Mouse (Mus musculus) embryo, embryonic 11.5 days (tissue): ENCODE data around the gene Tulp2.
"Not testable (repeated sequence)": the region's sequence is repeated elsewhere in the genome, so short reads cannot be mapped to it uniquely, and the experiment has no call there.

Source experiments
- DNase-seq: peaks from one replicate; pipeline ENCODE4 v3.0.0-alpha.2; 2012; ENCODE audit warnings: low read depth, low spot score

The Tulp2 gene

DNA sequence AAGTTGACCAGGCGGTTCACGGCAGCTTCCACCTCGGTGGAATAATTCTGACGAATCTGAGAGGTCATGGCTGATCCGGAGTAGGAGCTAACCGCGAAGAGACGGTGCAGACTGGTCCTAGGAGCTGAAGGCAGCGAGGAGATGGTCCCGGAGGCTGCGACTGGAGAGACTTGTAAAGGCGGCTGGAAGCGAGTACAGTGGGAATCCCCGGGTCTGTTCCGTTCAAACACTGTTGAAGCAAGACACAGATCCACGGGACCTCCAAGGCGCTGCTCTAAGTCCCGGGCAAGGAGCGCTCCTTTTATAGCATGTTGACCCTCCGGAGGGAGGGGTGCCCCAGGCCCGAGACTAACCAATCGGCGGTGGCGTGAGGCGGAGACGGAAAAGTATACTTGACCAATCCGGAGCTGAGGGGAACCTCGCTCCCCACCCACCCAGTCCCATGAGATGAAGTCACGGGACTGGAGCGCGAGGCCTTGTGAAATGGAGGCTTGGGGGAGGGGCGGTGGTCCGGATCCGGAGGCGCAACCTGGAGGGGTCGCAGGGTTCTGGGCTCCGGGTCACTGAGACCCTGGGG, 22.0 kb upstream of the Tulp2 start, which contains the start of gene Ftl1:
Ftl1 (minus strand) TSS at position 321 of the 577 bp plus-strand sequence.
- peak; percentile 96 for DNase-seq

DNA sequence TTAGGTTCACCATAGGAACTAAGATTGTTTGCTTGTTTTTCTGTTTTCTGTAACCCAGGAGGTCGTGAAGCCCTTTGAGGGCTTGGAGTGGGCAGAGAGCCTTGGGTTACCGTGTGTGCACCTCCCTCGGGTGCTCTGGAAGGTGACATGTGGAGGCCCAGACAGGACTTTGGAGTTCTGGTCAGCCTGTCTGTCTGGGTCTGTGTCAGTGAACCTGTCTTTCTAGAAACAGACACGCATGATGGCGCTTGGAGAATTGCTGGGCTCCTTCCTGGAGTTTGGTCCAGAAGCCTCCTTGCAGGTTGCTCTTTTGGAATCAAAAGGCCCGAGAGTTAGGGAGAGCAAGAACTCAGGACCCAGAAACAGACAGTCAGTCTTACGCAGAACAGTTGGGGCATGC, 21.3 kb upstream of the Tulp2 start:
- no peak for DNase-seq

DNA sequence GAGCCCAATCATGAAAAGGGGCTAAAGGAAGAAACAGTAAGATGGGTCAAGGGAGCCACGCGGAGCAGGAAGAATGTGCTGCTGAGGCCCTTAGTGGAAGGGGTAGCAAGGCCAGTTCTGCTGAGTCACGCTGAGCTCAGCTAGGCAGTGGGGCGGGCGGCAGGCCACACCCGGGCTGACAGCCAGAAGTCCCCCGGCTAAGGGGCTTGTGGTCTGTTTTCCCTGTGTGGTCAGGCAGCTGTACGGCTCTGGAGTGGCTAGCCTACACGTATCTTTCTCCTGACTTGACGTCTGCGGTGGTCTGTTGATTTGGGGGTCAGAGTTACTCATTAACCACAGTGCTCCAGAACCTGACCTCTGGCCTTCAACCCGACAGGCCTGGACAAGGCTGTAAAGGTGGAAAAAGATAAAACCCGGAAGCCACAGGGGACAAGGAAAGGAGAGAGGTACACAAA, 20.8 kb upstream of the Tulp2 start:
- DNase-seq, result no peak

DNA sequence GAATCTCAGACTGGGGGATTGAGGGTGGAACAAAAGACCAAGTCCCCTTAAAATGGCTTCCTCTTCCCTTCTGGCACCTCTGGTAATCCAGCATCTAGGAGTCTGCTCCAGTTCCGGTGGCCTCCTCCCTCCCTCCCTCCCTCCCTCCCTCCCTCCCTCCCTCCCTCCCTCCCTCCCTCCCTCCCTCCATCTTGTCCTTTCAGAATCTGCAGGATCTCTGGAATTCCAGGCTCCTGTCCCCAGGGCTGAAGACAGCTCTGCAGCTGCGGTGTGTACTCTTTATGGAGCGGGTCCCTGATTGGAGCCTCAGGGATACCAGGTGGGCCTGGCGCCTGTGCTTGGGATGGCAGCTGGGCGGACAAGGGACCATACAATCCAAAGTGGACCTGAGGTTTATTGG, 20.4 kb upstream of the Tulp2 start:
- no peak for DNase-seq

GRCm38 (mm10) chr7:45461781-45462180, 19.9 kb upstream of the Tulp2 start:
- DNase-seq, result no peak

DNA sequence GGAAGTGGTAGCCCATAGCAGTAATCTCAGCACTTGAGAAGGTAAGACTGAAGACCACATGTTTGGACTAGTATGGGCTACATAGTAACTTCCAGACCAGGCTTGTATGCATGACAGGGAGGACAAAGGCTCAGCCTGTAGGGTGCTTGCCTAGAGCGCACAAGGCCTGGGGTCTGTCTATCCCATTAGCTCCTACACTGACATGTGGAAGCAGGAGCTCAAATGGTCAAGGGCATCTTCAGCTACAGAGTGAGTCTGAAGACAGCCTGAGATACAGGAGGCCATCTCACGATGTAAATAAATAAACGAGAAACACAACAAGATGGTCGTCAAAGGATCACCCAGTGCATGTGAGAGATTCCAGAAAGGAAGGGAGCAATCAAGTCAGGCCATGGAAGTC, 19.4 kb upstream of the Tulp2 start:
- no peak for DNase-seq

GRCm38 (mm10) chr7:45462868-45463267, 18.8 kb upstream of the Tulp2 start:
- DNase-seq, result not testable (repeated sequence)

DNA sequence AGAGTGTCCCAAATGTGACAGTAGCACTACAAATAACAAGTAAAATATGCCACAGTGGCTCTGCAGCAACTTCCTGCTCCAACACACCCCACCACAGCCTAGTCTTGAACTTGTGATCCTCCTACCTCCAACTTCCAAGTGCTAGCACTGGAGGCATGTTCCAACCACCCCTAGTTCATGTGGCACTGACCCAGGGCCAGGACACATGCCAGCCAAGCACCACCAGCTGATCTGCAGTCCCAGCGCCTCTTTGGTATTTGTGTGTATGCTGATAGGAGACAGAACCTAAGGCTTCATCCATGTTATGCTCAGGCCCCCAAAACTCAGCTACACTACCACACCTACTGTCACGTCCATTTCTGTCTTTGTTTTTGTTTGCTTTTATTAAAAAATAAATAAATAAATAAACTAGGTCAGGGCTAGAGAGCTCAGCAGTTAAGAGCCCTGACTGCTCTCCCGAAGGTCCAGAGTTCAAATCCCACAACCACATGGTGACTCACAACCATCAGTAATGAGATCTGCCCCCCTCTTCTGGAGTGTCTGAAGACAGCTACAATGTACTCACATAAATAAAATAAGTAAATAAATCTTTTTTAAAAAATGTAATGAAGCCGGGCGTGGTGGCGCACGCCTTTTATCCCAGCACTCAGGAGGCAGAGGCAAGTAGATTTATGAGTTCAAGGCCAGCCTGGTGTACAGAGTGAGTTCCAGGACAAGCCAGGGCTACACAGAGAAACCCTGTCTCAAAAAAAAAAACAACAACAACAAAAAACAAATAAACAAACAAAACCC, 17.5 kb upstream of the Tulp2 start:
- no peak for DNase-seq

DNA sequence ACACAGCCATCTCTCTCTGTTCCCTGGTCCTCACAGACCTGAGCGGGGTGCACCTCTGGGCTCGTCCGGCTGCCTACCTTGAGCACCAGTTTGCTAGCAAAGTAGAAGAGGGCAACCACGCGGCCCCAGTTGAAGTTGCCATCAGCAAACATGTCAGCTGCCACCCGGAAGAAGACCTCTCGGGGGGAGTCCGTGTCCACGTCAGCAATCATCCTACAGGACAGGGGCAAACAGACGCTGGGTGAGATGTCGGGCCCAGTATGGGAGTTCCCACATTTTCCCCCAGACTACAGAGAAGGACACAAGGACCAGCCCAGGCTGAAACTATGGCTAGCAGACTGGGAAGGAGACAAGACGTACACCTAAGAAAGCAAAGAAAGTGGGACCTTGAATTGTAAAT, 16.6 kb upstream of the Tulp2 start:
- DNase-seq, result no peak

- no peak for DNase-seq
Observed at GRCm38 (mm10) chr7:45465549-45465948, 16.1 kb upstream of the Tulp2 start.

GRCm38 (mm10) chr7:45466283-45467089, 15.2 kb upstream of the Tulp2 start, which contains the start of gene Bax:
Gene Bax, minus strand, starts transcription at chr7:45466898.
- DNase-seq, result peak; percentile 92

GRCm38 (mm10) chr7:45467090-45467670, 14.5 kb upstream of the Tulp2 start:
- DNase-seq, result no peak

DNA sequence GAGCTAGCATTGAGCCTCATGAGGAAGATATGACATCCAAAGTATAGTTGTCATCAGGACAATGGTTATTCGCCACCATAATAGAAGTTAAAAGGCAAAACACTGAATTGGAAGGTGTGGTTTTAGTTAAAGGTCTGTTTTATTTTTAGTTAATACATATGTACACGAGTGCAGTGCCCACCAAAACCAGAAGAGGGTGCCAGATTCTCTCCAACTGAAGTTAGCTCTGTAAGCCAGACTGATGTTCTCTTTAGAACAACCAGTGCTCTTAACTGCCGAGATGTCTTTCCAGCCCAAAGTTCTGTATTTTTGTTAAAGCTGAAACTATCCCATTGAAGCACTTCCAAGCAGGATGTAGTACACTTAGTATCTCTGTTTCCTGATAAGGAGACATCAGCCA, 10.8 kb upstream of the Tulp2 start:
- DNase-seq, result no peak

GRCm38 (mm10) chr7:45475291-45475969, 6.2 kb upstream of the Tulp2 start:
- DNase-seq, result no peak

GRCm38 (mm10) chr7:45476453-45476852, 5.2 kb upstream of the Tulp2 start:
- DNase-seq, result no peak

GRCm38 (mm10) chr7:45477003-45477402, 4.7 kb upstream of the Tulp2 start:
- no peak for DNase-seq

- no peak for DNase-seq
Observed at GRCm38 (mm10) chr7:45478774-45479173, 2.9 kb upstream of the Tulp2 start.

GRCm38 (mm10) chr7:45480310-45480709, 1.4 kb upstream of the Tulp2 start:
- DNase-seq, result not testable (repeated sequence)

DNA sequence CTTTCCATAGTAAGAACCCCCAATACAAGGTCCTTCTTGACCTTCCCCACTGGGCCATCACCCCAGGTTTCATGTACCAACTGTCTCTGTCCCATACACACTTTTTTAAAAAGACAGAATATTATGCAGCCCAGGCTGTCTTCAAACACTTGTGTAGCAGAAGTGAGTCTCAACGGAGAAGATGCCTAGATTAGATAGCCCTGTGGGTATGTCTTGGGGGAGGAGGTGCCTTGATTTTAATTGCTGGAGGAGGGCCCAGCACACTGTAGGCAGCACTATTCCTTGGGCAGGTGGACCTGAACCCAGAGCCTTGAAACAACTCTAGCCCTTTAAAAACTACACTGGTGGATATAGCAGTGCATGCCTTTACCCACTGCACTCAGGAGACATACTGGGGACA, 489 bp downstream of the Tulp2 start:
- no peak for DNase-seq

DNA sequence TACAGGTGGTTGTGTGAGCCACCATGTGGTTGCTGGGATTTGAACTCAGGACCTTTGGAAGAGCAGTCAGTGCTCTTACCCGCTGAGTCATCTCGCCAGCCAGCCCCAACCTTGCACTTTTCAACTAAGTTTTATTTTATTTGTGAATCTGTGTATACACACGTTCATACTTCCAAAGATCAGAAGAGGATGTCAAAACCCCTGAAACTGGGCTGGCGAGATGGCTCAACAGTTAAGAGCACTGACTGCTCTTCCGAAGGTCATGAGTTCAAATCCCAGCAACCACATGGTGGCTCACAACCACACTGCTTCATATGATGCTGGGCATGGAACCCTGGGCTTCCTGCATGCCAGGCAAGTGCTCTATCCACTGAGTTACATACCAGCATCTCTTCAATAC, 3.3 kb downstream of the Tulp2 start:
- DNase-seq, result not testable (repeated sequence)

- DNase-seq, result no peak
Observed at GRCm38 (mm10) chr7:45486158-45486557, 4.5 kb downstream of the Tulp2 start.
